ENCODE assay signal across 9 mouse cellular contexts in genomic region chr12:79970227-79970901, GRCm38 (mm10).
A peak's percentile ranks its signal among the peaks of the same experiment; 100 is the strongest.
DNase-seq lines count a peak whose midpoint lies in the region; ATAC-seq and TF ChIP-seq lines count a peak whose summit lies in the region.
"Had no signal": no experiment of that assay in that cellular context is flagged by ENCODE, and none has a peak within 500 bp of the region (broad histone marks: within the 10 kb centered on the region; RNA-seq: fewer than 3 reads in every experiment).

No protein-coding gene starts in this region.

- ATAC-seq in forebrain, embryonic 14.5 days: peak; percentile 58
- ATAC-seq in limb, embryonic 11.5 days (ENCODE audit: insufficient number of reproducible peaks, low FRiP score, low TSS enrichment, low read depth): peak; percentile 24; the same call in 1 of the 2 replicates

- H3K27ac ChIP-seq in cerebellum, adult 2 months (ENCODE audit: insufficient read depth, low read length): peak overlapping the region; percentile 29
- H3K27ac ChIP-seq in forebrain, embryonic 14.5 days (ENCODE audit: low read depth, low read length): peak overlapping the region; percentile 78
- peak overlapping the region; percentile 89 for H3K27ac ChIP-seq in hindbrain, embryonic 10.5 days
- H3K27ac ChIP-seq in limb, embryonic 11.5 days (replicated peaks; ENCODE audit: low read depth, low read length): peak overlapping the region; percentile 85
- H3K27ac ChIP-seq: liver, embryonic 13.5 days had no signal

- H3K9me3 ChIP-seq in forebrain, embryonic 14.5 days (replicated peaks; ENCODE audit: control insufficient read depth, low read length): no peaks in the 10 kb centered on the region
- H3K9me3 ChIP-seq in hindbrain, embryonic 10.5 days: no peaks in the 10 kb centered on the region
- H3K9me3 ChIP-seq in limb, embryonic 11.5 days (ENCODE audit: control insufficient read depth, low read length): no peaks in the 10 kb centered on the region
- H3K9me3 ChIP-seq: liver, embryonic 13.5 days had no signal

- H3K27me3 ChIP-seq in cerebellum, adult 2 months (ENCODE audit: control insufficient read depth, insufficient read depth, low read length): no peaks in the 10 kb centered on the region
- no peaks in the 10 kb centered on the region for H3K27me3 ChIP-seq in forebrain, embryonic 14.5 days (replicated peaks; ENCODE audit: control insufficient read depth, insufficient read depth, low read length)
- H3K27me3 ChIP-seq in hindbrain, embryonic 10.5 days (ENCODE audit: insufficient read depth, poor library complexity, severe bottlenecking): peaks cover 7% of the 10 kb centered on the region; the same call in 1 of the 2 replicates
- no peaks in the 10 kb centered on the region for H3K27me3 ChIP-seq in limb, embryonic 11.5 days (ENCODE audit: control insufficient read depth, insufficient read depth, low read length)

- 43% methylated on average over 13 of the region's 13 CpGs for WGBS in cerebellum, adult 2 months
- 25% methylated on average over 13 of the region's 13 CpGs for WGBS in forebrain, embryonic 14.5 days
- 22% methylated on average over 13 of the region's 13 CpGs for WGBS in hindbrain, embryonic 10.5 days
- 38% methylated on average over 13 of the region's 13 CpGs for WGBS in limb, embryonic 11.5 days

- H3K4me1 ChIP-seq in cerebellum, adult 2 months (ENCODE audit: control insufficient read depth, insufficient read depth, low read length): peaks cover 10% of the 10 kb centered on the region; the same call in 1 of the 2 replicates
- peaks cover 32% of the 10 kb centered on the region for H3K4me1 ChIP-seq in forebrain, embryonic 14.5 days (ENCODE audit: control insufficient read depth, insufficient read depth, low read length)
- peaks cover 83% of the 10 kb centered on the region for H3K4me1 ChIP-seq in hindbrain, embryonic 10.5 days (replicated peaks)
- H3K4me1 ChIP-seq in limb, embryonic 11.5 days (ENCODE audit: control insufficient read depth, insufficient read depth, low read length): peaks cover 45% of the 10 kb centered on the region

- H3K9ac ChIP-seq in forebrain, embryonic 14.5 days (ENCODE audit: low read length): 0 out of 2 replicates have a peak overlapping the region, but pooled peaks have one; percentile 21
- H3K9ac ChIP-seq in limb, embryonic 11.5 days (ENCODE audit: low read length): peak overlapping the region; percentile 37; the same call in 1 of the 2 replicates
- H3K9ac ChIP-seq: liver, embryonic 13.5 days had no signal

- no peak for TF ChIP-seq CTCF in cerebellum, adult 2 months (IDR thresholded peaks at IDR 0.05; ENCODE audit: borderline replicate concordance, insufficient read depth, low read depth, low read length)

- TF ChIP-seq POLR2A in cerebellum, adult 2 months (IDR thresholded peaks at IDR 0.05; ENCODE audit: borderline replicate concordance, insufficient read depth, low read length): no peak

- peak in 1 of 2 experiments; percentile 44 for DNase-seq in cerebellum, adult 2 months
- DNase-seq in cerebellum, adult 8-10 months: no peak
- DNase-seq in B cell, adult 2 months: peak; percentile 45 to 46
- DNase-seq in forebrain, embryonic 14.5 days (ENCODE audit: low spot score): peak; percentile 69
- DNase-seq in hindbrain, embryonic 10.5 days (ENCODE audit: low spot score): peak; percentile 57
- DNase-seq in limb, embryonic 11.5 days (ENCODE audit: low spot score): no peak
- DNase-seq in retina, postnatal 1 day: peak; percentile 66
- no peak for DNase-seq in thymus, postnatal 0 days (ENCODE audit: low spot score)
- DNase-seq: liver, embryonic 13.5 days had no signal

- H3K36me3 ChIP-seq in forebrain, embryonic 14.5 days (ENCODE audit: control insufficient read depth, insufficient read depth, low read length): no peaks in the 10 kb centered on the region
- H3K36me3 ChIP-seq in hindbrain, embryonic 10.5 days: no peaks in the 10 kb centered on the region
- H3K36me3 ChIP-seq in limb, embryonic 11.5 days (ENCODE audit: control insufficient read depth, insufficient read depth, low read length): no peaks in the 10 kb centered on the region
- H3K36me3 ChIP-seq: liver, embryonic 13.5 days had no signal

- H3K4me3 ChIP-seq in cerebellum, adult 2 months (replicated peaks; ENCODE audit: insufficient read depth, low read depth, low read length): no peak overlapping the region
- no peak overlapping the region for H3K4me3 ChIP-seq in forebrain, embryonic 14.5 days (ENCODE audit: low read depth, low read length)
- no peak overlapping the region for H3K4me3 ChIP-seq in hindbrain, embryonic 10.5 days
- no peak overlapping the region for H3K4me3 ChIP-seq in limb, embryonic 11.5 days (ENCODE audit: low read depth, low read length)
- H3K4me3 ChIP-seq: liver, embryonic 13.5 days had no signal

- H3K4me2 ChIP-seq in forebrain, embryonic 14.5 days (ENCODE audit: low read length): no peak overlapping the region
- no peak overlapping the region for H3K4me2 ChIP-seq in limb, embryonic 11.5 days (ENCODE audit: low read depth, severe bottlenecking)
- H3K4me2 ChIP-seq: liver, embryonic 13.5 days had no signal

Comparison
In these comparisons a context has a peak if more than half of its experiments do, and no peak if none do; other contexts are left out.
1. DNase-seq: peak in B cell, adult 2 months (2 of 2), forebrain, embryonic 14.5 days (single experiment), hindbrain, embryonic 10.5 days (single experiment) and retina, postnatal 1 day (single experiment); none in cerebellum, adult 8-10 months (single experiment), limb, embryonic 11.5 days (single experiment) and thymus, postnatal 0 days (single experiment).
2. H3K27ac ChIP-seq: peak in every context shown above with its lines; median percentile 89 in hindbrain, embryonic 10.5 days; 85 in limb, embryonic 11.5 days; 78 in forebrain, embryonic 14.5 days; 29 in cerebellum, adult 2 months.